Mouse (Mus musculus): ENCODE data around the gene Gm10306. TPM values are rescaled to one million over a fixed set of nuclear protein-coding genes. Genes with fewer than 3 reads are reported as not detected.

The Gm10306 gene
- polyA plus RNA-seq, 1 experiment from 2014 or later = not detected

DNA sequence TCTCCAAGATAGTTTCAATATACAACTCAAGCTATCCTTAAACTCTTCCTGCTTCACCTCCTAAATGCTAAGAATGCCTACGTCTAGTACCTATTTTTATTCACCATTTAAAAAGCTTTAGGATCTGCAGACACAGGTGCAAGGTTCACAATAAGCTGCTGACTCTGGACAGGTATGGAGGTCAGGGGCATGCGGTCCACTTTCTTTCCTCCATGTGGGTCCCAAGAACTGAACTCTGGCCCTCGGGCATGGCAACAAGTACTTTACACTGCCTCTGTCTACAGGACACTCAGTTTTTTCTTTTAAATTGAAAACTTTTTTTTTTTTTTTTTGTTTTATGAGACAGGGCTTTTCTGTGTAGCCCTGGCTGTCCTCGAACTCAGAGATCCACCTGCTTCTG is 16.3 kb downstream of the Gm10306 start:
- Histone ChIP-seq H3K4me2 (no peak overlapping the region), H3K36me3 (ENCODE audit: insufficient read depth) (peaks cover 53% of the 10 kb centered on the region), H3K27me3 (ENCODE audit: insufficient read depth, low read length) (no peaks in the 10 kb centered on the region), H3K9ac (no peak overlapping the region), H3K27ac (ENCODE audit: low read depth) (no peak overlapping the region), H3K4me1 (ENCODE audit: insufficient read depth) (no peaks in the 10 kb centered on the region), H3K9me3 (ENCODE audit: low read depth, low read length) (no peaks in the 10 kb centered on the region), H3K4me3 (ENCODE audit: low read depth, low read length) (no peak overlapping the region)
- TF ChIP-seq CTCF (IDR thresholded peaks at IDR 0.05; ENCODE audit: low read depth) = no peak
- WGBS = 95% methylated on average over 4 of the region's 4 CpGs
- ATAC-seq (ENCODE audit: insufficient read depth) (no peak), DNase-seq (no peak)

GRCm38 (mm10) chr4:94591765-94592381 is 35.5 kb downstream of the Gm10306 start:
- no peak for ATAC-seq (ENCODE audit: insufficient read depth)
- Histone ChIP-seq H3K36me3 (ENCODE audit: insufficient read depth) (0 out of 2 replicates have a peak, but pooled peaks cover 4% of the 10 kb centered on the region), H3K4me1 (ENCODE audit: insufficient read depth) (no peaks in the 10 kb centered on the region), H3K27me3 (ENCODE audit: insufficient read depth, low read length) (no peaks in the 10 kb centered on the region), H3K9me3 (ENCODE audit: low read depth, low read length) (no peaks in the 10 kb centered on the region), H3K9ac (no peak overlapping the region), H3K27ac (ENCODE audit: low read depth) (no peak overlapping the region), H3K4me2 (no peak overlapping the region), H3K4me3 (ENCODE audit: low read depth, low read length) (no peak overlapping the region)
- TF ChIP-seq CTCF (IDR thresholded peaks at IDR 0.05; ENCODE audit: low read depth) = no peak
- WGBS = 66% methylated on average over 4 of the region's 4 CpGs
- DNase-seq = peak; percentile 23

GRCm38 (mm10) chr4:94592709-94593108 is 36.4 kb downstream of the Gm10306 start:
- ATAC-seq (ENCODE audit: insufficient read depth) = no peak

DNA sequence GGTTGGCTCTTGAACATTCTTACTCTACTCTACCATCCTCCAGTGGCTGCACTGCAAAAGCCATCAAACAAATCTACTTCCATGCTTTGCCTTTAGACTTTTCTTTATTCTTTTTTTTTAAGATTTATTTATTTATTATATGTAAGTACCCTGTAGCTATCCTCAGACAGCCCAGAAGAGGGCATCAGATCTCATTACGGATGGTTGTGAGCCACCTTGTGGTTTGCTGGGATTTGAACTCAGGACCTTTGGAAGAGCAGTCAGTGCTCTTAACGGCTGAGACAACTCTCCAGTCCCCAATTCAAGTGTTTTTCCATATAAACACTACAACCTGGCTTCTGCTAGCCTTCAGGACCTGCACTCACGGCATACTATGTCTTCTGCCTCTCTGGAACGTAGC is 45.0 kb downstream of the Gm10306 start:
- DNase-seq = peak; percentile 14
- H3K9me3 ChIP-seq (ENCODE audit: low read depth, low read length) = no peaks in the 10 kb centered on the region
- ATAC-seq (ENCODE audit: insufficient read depth) = no peak
- no peaks in the 10 kb centered on the region for H3K27me3 ChIP-seq (ENCODE audit: insufficient read depth, low read length)
- 0 out of 2 replicates have a peak, but pooled peaks have one; percentile 10 for TF ChIP-seq CTCF (IDR thresholded peaks at IDR 0.05; ENCODE audit: low read depth)
- WGBS = 78% methylated on average over 4 of the region's 4 CpGs
- H3K36me3 ChIP-seq (ENCODE audit: insufficient read depth) = no peaks in the 10 kb centered on the region
- H3K9ac ChIP-seq = no peak overlapping the region; the same call in 1 of the 2 replicates
- H3K4me2 ChIP-seq = peak overlapping the region; percentile 83
- H3K4me3 ChIP-seq (ENCODE audit: low read depth, low read length) = peak overlapping the region; percentile 95
- H3K27ac ChIP-seq (ENCODE audit: low read depth) = no peak overlapping the region
- H3K4me1 ChIP-seq (ENCODE audit: insufficient read depth) = no peaks in the 10 kb centered on the region

More at GRCm38 (mm10) chr4:94592709-94593108, 36.4 kb downstream of the Gm10306 start:
- no peak overlapping the region for H3K4me2 ChIP-seq
- H3K27ac ChIP-seq (ENCODE audit: low read depth) = no peak overlapping the region
- H3K9ac ChIP-seq = no peak overlapping the region
- 0 out of 2 replicates have a peak, but pooled peaks cover 1% of the 10 kb centered on the region for H3K36me3 ChIP-seq (ENCODE audit: insufficient read depth)
- TF ChIP-seq CTCF (IDR thresholded peaks at IDR 0.05; ENCODE audit: low read depth) = no peak
- H3K27me3 ChIP-seq (ENCODE audit: insufficient read depth, low read length) = no peaks in the 10 kb centered on the region
- H3K4me3 ChIP-seq (ENCODE audit: low read depth, low read length) = no peak overlapping the region
- no peaks in the 10 kb centered on the region for H3K9me3 ChIP-seq (ENCODE audit: low read depth, low read length)
- H3K4me1 ChIP-seq (ENCODE audit: insufficient read depth) = no peaks in the 10 kb centered on the region
- no peak for DNase-seq

GRCm38 (mm10) chr4:94602496-94603030 is 46.2 kb downstream of the Gm10306 start:
- no peaks in the 10 kb centered on the region for H3K36me3 ChIP-seq (ENCODE audit: insufficient read depth)
- H3K4me3 ChIP-seq (ENCODE audit: low read depth, low read length) = peak overlapping the region; percentile 95
- H3K9me3 ChIP-seq (ENCODE audit: low read depth, low read length) = no peaks in the 10 kb centered on the region
- ATAC-seq (ENCODE audit: insufficient read depth) (peak; percentile 79), DNase-seq (no peak)
- TF ChIP-seq CTCF (IDR thresholded peaks at IDR 0.05; ENCODE audit: low read depth) = no peak
- H3K27ac ChIP-seq (ENCODE audit: low read depth) = peak overlapping the region; percentile 92
- peak overlapping the region; percentile 88 for H3K9ac ChIP-seq
- H3K4me2 ChIP-seq = peak overlapping the region; percentile 83
- no peaks in the 10 kb centered on the region for H3K27me3 ChIP-seq (ENCODE audit: insufficient read depth, low read length)
- H3K4me1 ChIP-seq (ENCODE audit: insufficient read depth) = no peaks in the 10 kb centered on the region
- WGBS = under 1% methylated on average over 33 of the region's 33 CpGs

DNA sequence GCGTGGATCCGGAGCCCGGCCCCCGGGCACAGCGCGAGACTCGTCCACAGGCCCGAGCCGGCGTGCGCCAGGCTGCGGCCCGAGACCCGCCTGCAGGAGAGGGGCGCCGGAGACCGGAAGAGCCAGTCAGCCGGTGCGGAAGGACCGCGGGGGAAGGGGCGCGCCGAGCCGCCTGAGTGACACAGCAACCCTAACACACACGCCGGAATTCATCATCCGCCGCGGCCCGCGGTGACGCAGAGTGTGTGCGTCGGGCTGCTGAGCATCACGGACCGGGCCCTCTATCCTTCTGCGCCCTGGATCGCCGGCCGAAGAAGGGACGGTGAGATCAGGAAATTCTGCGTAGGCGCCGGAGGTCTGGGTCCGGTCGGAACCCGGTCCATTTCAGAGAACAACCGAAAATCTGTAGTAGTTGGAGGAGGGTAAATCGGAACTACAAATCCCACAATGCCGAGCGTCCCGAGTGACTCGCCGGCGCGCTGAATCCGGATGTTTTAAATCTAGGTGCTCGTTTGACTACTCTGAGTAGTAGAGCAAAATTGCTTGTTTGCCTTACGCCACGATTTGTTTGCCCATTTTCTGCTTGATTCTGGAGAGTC is 46.8 kb downstream of the Gm10306 start, which contains the start of gene Plaa:
Plaa (minus strand) TSS at position 214 of the 599 bp plus-strand sequence.
- peak; percentile 99 for ATAC-seq (ENCODE audit: insufficient read depth)
- no peaks in the 10 kb centered on the region for H3K27me3 ChIP-seq (ENCODE audit: insufficient read depth, low read length)
- no peak for TF ChIP-seq CTCF (IDR thresholded peaks at IDR 0.05; ENCODE audit: low read depth)
- DNase-seq = peak; percentile 96
- H3K36me3 ChIP-seq (ENCODE audit: insufficient read depth) = no peaks in the 10 kb centered on the region
- H3K4me3 ChIP-seq (ENCODE audit: low read depth, low read length) = peak within 1 kb of the TSS; percentile 95
- peak within 1 kb of the TSS; percentile 83 for H3K4me2 ChIP-seq
- no peaks in the 10 kb centered on the region for H3K4me1 ChIP-seq (ENCODE audit: insufficient read depth)
- peak within 1 kb of the TSS; percentile 88 for H3K9ac ChIP-seq
- H3K9me3 ChIP-seq (ENCODE audit: low read depth, low read length) = no peaks in the 10 kb centered on the region
- peak within 1 kb of the TSS; percentile 92 for H3K27ac ChIP-seq (ENCODE audit: low read depth)
- under 1% methylated on average over 61 of the region's 61 CpGs for WGBS

DNA sequence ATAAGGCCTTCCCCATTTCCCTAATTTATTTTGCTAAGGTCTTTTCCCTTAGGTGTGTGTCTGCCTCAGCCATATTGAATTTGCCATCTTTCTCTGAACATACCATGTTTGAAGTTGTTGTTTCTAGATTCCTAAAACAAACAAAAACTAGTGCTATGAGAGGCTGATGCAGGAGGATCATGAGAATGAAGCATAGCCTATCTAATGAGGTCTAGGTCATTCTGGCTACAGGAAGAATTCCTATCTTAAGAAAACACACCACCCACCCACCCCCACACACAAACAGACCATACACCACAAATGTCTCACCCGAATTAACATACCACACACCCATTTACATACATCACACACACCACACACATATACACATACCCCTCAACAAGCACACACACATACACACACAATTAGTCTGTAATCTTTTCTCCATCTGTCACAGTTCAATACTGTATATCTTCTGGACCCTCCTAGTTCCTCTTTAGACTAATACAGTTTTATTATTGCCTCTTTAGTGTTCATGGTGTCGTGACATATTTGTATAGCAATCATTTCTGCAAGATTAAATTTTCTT is 48.2 kb downstream of the Gm10306 start:
- 88% methylated on average over 2 of the region's 2 CpGs for WGBS
- Histone ChIP-seq H3K27me3 (ENCODE audit: insufficient read depth, low read length) (no peaks in the 10 kb centered on the region), H3K9ac (no peak overlapping the region), H3K9me3 (ENCODE audit: low read depth, low read length) (no peaks in the 10 kb centered on the region), H3K4me2 (peak overlapping the region; percentile 83; the same call in 1 of the 2 replicates), H3K36me3 (ENCODE audit: insufficient read depth) (no peaks in the 10 kb centered on the region), H3K27ac (ENCODE audit: low read depth) (no peak overlapping the region), H3K4me3 (ENCODE audit: low read depth, low read length) (peak overlapping the region; percentile 95; the same call in 1 of the 2 replicates), H3K4me1 (ENCODE audit: insufficient read depth) (no peaks in the 10 kb centered on the region)
- no peak for DNase-seq
- no peak for TF ChIP-seq CTCF (IDR thresholded peaks at IDR 0.05; ENCODE audit: low read depth)
- no peak for ATAC-seq (ENCODE audit: insufficient read depth)
